Mouse (Mus musculus) brain, adult 2 months (tissue): Measurements from ENCODE around the gene Ly9.

ENCODE experiments used
- DNase-seq: peaks from one replicate; pipeline ENCODE4 v3.0.0; 2011; ENCODE audit warnings: low read depth, low spot score

Gene Ly9

GRCm38 (mm10) chr1:171584584-171584983, 22.6 kb downstream of the Ly9 start:
- no peak for DNase-seq

GRCm38 (mm10) chr1:171577168-171577567, 30.0 kb downstream of the Ly9 start:
- DNase-seq: no peak

DNA sequence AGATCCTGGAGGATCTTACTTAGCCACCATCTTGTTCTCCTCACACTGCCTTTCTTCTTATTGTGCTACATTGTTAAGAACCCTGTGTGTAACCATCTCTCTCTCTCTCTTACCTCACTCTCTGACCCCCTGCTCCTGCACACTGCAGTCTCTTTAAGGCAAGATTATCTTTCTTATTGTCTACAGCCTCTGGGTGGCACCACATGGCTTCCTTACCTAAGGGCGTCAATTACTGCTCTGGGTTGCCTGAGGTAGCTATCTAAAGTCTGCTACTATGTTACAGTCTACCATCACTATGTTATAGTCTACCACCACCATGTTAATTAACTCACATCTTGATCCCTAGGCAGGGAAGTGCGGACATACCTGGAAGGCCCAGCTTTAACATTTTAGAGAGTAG, 38.8 kb downstream of the Ly9 start:
- DNase-seq: no peak

DNA sequence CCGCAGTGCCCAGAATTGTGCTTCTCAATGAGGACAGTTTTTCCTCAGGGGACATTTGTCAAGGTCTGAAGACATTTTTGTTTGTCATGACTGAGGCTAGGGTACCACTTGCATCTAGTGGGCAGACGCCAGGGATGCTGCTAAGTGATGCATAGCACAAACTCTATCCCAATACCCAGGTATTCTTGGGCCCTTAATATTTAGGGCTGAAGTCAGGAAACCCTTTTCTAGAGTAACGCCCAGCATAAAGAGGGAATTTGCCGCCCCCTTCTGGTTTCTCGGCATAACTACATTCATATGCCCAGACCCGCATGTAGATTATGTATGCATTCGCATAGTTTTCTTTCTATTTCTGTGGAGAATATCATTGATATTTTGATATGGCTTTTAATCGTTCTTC, 40.4 kb downstream of the Ly9 start:
- peak; percentile 49 for DNase-seq

DNA sequence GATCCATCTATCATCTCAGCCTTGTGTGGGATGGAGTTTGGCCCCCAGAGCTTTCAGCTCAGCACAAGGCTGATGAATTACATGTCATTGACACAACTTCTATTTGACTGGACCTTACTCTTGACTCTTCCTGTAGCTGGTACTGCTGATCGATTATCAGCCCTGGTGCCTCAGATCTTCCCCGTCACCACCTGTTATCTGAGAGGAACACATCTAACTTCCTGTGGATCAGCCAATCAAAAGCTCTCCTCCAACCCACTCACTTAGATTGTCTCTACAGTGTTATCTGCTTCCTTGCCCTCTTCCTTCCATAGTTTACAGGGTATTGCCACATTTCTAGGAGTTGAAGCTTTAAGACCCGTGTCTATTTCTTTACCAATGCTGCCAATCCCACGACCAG, 41.3 kb downstream of the Ly9 start:
- DNase-seq: no peak

DNA sequence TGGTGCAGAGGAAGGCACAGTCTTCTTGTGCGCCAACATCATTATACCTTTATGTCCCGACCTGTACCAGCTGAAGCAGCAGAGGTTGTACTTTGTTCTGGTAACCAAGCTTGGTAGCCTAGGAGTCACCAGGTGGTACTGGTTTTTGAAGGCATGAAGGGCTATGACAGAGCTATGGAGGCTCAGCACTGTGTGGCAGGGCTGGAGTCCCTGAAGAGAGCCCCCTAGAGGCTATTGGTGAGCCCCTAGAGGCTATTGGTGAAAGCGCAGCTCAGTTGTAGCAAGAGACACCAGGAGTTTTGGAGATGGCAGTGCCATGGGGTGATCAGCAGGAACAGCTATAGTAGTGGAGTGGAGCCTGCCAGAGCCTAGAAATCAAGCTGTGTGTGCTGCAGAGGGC, 43.0 kb downstream of the Ly9 start:
- DNase-seq: no peak

- no peak for DNase-seq
Observed at GRCm38 (mm10) chr1:171563042-171563441, 44.2 kb downstream of the Ly9 start.

DNA sequence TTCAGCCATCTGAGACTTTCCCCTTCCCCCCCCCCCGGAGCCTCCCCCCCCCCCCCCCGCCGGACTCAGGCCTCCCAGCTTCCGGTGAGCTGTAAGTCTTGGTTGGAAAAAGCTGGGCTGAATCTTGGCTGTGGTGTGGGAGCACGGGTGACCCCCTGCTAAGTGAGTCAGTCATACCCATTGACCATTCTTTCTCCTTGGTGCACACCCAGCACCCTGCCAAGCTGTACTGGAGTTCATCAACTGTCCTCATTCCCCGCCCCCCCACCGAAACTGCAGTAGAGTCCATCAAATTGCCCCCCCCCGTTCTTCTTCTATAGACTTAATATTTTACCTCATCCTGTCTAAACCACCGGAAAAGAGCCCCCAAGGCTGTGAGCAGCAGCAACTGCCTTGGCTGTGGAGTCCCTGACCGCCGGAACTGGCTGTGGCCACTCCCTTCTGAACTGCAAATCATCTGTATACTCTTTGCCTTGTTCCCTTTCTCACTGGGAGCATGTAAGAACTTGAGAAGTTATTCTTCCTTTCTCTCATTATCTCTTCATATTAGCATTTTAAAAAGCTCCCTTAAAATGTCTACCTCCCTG, 45.5 kb downstream of the Ly9 start:
- no peak for DNase-seq

- peak; percentile 7 for DNase-seq
Observed at GRCm38 (mm10) chr1:171561200-171561599, 46.0 kb downstream of the Ly9 start.

- no peak for DNase-seq
Observed at GRCm38 (mm10) chr1:171560262-171560661, 46.9 kb downstream of the Ly9 start.

DNA sequence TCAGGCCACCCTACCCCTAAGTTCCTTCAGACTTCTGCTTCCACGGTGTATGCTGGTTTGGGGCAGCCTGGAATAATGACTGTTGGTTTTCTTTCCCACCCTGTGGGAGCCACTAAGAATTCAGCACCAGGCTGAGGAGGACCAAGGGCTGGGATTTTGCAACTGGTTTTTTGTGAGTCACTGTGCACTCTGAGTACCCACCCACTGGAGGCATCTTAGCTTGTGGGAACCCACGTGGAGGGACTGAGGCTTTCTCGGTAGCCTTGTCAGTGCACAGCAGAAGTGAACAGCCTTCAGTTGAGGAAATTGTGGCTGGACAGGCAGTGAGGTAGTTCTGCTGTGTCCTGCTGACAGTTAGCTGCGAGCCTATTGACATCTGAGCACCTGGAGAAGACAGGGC, 48.3 kb downstream of the Ly9 start, which contains the start of gene Cd244a:
Gene Cd244a, plus strand, starts transcription at position 296 of the 400 bp plus-strand sequence.
- DNase-seq: peak; percentile 4

DNA sequence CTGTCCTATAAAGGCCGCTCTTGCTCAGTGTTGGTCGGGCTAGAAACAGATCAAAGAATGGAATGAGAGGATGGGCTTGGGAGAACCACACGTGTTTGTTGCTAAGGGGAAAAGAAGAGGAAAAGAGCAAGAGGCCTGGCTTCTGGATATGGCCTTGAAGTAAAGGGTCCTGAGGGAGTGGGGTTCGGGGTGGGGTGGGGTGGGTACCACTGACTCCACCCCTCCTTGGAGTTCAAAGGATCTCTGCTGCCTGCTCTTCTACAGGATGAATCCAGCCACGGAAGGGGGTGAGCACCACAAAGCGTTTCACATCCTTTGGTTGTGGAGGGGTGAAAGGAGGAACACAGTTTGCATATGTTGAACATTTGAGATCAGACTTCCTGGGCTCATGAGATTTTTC, 48.8 kb downstream of the Ly9 start:
- DNase-seq: no peak

- no peak for DNase-seq
Observed at GRCm38 (mm10) chr1:171556366-171556765, 50.8 kb downstream of the Ly9 start.

- peak; percentile 10 for DNase-seq
Observed at GRCm38 (mm10) chr1:171553359-171554341, 53.6 kb downstream of the Ly9 start.

DNA sequence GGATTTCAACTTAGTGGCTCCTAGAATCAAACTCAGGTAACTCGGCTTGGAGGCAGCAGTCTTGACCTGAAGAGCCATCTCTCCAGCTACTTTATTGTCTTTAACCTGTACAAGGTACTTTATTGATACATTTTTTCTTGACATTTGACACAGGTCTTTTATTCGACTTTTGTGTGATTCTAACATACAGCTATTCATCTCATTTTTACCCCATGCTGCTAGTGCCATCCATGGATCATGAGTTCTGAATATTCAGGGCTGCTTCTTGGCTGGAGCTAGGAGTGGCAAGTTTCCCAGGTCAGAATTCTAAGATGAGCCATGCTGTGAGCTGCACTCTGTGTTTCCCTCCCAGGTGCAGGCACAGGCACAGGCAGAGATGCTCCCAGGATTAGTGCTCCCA, 55.0 kb downstream of the Ly9 start:
- no peak for DNase-seq

DNA sequence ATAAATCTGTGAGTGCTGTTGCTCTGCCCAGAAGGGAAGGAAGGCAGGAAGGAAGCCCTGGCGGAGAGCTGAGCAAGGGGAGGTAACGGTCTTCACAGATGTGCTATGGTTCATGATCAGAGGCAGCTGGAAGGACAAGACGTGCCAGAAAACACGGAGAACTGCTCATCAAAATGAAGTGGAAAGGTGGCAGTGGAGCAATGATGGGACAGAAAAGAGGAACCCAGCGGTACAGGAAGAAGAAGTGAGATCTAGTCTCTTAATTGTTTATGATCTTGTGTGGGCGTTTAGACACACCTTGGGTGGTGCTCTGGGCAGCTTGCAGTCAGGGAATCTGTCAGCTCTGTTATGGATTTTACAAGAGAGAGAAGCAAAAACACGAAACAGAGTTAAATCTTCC, 55.9 kb downstream of the Ly9 start:
- no peak for DNase-seq

DNA sequence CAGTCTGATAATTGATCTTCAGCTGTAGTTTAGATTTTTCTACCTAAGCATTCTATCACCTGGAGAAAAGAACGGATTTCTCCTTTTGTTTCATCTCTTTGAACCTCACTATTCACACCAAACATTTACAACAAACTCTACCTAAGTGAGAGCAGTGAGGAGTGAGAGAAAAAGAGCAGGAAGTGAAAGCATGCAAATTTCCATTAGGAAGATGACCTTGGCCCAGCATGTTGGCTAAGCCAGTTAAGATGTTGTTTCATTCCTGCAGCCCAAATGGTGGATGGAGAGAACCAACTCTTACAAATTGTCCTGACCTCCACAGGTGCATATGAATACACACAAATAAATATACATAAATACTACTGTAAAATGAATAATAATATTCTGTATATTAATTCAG, 66.5 kb downstream of the Ly9 start:
- no peak for DNase-seq
